Mouse (Mus musculus) activated CD4-positive, CD25-positive, alpha-beta regulatory T cell (primary cell): ENCODE measurements around the gene Zfp937. TPM values are rescaled to one million over a fixed set of nuclear protein-coding genes. Genes with fewer than 3 reads are reported as not detected.

ENCODE experiments used
- polyA plus RNA-seq, 2 experiments: library from polyadenylated mRNA; unstranded; fragments of 100-300 nt; shearing (Covaris generic); gene quantifications; one replicate each; pipeline ENCODE4 v1.2.1; 2017

The Zfp937 gene
- polyA plus RNA-seq = 10 to 100 TPM; 10.2 to 12.8 TPM

DNA sequence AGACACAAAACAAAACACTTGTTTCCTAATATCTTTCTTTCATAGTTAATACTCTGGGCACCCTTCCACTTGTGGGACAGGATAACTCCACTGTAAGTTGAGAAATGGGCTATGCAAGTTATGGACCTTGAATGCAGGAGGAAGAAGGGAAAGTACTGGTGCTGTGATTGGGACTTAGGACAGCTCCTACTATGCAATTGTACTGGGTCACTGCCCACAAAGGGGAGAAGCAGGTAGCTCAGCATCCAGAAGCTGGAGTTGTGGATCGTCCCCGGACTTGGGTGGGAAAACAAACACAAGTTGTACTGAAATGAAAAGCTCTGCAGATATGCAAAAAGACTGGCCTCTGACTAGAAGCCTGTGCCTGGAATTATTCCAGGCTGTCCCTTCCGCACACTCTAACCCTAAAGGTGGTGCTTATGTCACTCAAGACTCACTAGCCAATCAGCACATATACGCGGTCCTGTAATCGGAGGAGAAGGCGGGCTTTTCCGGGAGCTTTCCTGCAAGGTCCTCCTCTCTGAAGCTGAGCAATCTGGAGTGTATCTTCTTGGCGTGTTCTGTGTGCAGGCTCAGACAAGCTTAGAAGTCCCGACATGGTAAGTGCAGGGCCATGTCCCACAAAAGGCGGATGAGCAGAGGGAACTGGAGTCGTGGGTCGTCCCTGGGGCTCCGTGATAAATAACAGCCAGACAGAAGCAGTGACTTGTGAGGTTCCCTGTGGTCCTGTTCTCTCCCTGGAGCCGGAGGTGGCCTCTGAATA is at the start of gene Zfp937:
Gene Zfp937, plus strand, starts transcription at position 474 of the 763 bp plus-strand sequence.

GRCm38 (mm10) chr2:150179579-150179978 is 38.3 kb upstream of the Zfp937 start, which contains the start of gene Gm10770:
TSS of gene Gm10770 (minus strand) at chr2:150179679.

GRCm38 (mm10) chr2:150181570-150181999 is 36.3 kb upstream of the Zfp937 start, which contains the start of gene Gm14139:
TSS of gene Gm14139 (plus strand) at chr2:150181755.

DNA sequence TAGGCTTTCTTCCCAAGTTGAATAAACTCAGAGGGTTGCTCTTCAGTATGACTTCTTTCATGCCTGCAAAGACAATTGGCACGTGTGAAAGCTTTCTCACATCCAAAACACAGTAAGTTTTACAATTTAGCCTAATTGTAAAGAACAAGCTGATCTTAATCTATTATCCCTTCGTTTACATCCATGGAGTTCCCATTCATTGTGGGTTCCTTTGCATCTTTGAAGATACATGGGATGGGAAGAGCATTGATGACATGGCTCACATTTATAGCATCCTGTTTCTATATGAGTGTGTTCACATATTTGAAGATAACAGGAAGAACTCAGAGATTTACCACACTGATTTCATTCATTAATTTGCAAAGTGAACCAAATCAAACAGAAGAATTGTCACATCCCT is 37.6 kb downstream of the Zfp937 start, which contains the start of gene Gm21994:
Gene Gm21994, minus strand, starts transcription at position 101 of the 400 bp plus-strand sequence.

GRCm38 (mm10) chr2:150257291-150257690 is 39.4 kb downstream of the Zfp937 start, which contains the start of gene Gm14124:
TSS of gene Gm14124 (plus strand) at chr2:150257517.

Other genes with a start within 250 kb of the Zfp937 start
- gene Zfp120, start 81.4 kb upstream of the Zfp937 start, polyA plus RNA-seq = 10 to 100 TPM; 23.8 to 27.9 TPM
- gene Gm10770, start 38.4 kb upstream of the Zfp937 start, polyA plus RNA-seq = not detected
- 1 to 10 TPM in 1 of 2 experiments, under 1 TPM in 1; 0.21 to 1.5 TPM for gene Gm14139, start 36.3 kb upstream of the Zfp937 start, polyA plus RNA-seq
- gene Gm21994, start 37.5 kb downstream of the Zfp937 start, polyA plus RNA-seq = 10 to 100 TPM; 23.4 to 35.0 TPM
- under 1 TPM; 0.06 TPM for gene Gm14124, start 39.4 kb downstream of the Zfp937 start, polyA plus RNA-seq
- 10 to 100 TPM; 12.6 to 22.1 TPM for gene Gm10130, start 105.6 kb downstream of the Zfp937 start, polyA plus RNA-seq
- 1 to 10 TPM; 5.8 to 7.9 TPM for gene 3300002I08Rik, start 144.7 kb downstream of the Zfp937 start, polyA plus RNA-seq
- 1 to 10 TPM; 3.8 to 6.8 TPM for gene Zfp442, start 233.4 kb downstream of the Zfp937 start, polyA plus RNA-seq